Mouse (Mus musculus): ENCODE results near the gene Flt3.

The Flt3 gene

GRCm38 (mm10) chr5:147351931-147352330 lies 48.4 kb downstream of the Flt3 start:
- no peak for DNase-seq

GRCm38 (mm10) chr5:147345981-147346380 lies 54.3 kb downstream of the Flt3 start:
- no peak for DNase-seq

DNA sequence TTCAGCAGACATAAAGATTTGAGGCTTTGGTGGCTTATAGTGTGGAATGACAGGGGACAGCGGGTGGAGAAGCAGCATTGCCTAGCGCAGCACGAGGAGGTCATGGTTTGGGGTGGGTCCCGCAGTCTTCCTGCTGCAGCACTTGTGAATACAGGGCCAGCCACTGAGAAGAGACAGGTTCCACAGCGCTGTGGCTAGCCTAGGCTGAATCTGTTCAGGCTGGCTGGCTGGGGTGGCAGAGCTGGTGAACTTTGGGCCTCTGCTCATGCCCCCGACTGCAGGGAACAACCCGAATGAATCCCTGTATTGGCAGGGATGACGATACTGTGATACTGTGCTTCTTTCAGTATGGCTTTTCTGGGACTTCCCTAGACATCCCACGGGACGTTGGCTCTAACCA lies 56.4 kb downstream of the Flt3 start:
- DNase-seq: no peak

- no peak for DNase-seq
Observed at GRCm38 (mm10) chr5:147342901-147343300, 57.4 kb downstream of the Flt3 start.

- peak; percentile 77 for DNase-seq
Observed at GRCm38 (mm10) chr5:147340741-147341414, 59.4 kb downstream of the Flt3 start.

- peak; percentile 43 for DNase-seq
Observed at GRCm38 (mm10) chr5:147339560-147339959, 60.7 kb downstream of the Flt3 start.

DNA sequence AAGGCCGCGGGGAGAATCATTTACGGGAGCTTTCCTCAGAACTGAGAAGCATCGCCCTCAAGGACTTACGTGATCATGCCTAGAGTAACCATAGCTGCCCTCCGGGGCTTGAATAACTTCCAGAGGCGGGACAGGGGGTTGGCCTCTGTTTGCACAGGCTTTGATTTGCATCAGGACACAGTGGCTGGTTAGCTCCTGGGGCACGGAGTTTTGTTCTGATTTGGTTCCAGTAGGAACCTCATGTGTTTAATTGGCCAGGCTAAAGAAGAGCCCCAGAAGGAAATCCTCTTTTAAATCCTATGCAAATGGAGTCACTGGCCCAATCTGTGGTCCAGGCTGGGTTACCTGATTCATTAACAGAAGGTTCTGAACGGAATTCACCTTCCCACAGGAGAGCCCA lies 61.3 kb downstream of the Flt3 start:
- no peak for DNase-seq

DNA sequence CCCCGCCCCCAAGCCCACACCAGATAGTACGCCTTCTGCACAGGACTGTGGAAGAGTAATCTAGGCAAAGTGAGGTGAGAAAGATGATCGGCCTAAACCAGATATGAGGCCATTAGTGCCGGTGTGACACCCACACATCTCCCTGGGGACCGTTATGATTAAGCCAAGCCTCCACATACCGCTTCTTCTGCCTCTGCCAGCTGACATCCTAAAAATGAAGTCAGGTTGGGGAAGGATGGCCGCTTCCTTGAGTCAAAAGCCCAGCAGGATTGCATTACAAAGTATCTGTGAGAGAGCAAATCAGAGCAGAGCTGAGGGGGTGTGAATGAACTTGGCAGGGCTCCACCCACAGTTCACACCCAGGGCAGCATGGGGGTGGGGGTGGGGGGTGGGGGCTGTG lies 67.6 kb downstream of the Flt3 start:
- DNase-seq: no peak

DNA sequence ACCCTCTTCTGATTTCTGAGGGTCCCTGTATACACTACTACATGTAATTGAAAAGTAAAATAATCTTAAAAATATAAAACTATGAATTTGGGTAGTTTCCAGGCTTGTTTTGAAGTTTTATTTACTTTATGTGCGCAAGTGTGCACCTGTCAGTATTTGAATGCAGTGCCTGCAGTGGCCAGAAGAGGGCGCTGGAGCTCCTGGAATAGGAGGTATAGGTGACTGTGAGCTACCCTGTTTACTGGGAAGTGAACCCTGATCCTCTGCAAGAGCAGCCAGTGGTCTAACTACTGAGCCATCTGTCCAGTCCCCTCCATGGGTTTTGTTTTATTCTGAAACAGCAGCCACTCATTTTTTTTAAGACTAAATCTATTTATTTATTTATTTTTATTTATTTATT lies 68.7 kb downstream of the Flt3 start:
- peak; percentile 87 for DNase-seq

DNA sequence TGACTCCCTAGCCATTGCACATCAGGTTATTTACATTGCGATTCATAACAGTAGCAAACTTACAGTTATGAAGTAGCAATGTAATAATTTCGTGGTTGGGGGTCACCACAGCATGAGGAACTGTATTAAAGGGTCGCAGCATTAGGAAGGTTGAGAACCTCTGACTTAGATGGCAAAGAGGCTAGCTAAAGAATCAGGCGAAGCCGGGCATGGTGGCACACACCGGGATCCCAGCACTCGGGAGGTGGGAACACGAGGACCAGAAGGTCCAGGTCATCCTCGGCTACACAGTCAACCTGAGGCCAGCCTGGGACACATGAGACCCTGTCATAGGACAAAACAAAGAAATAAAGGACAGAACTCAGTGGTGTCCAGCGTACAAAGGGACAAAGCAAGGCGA lies 70.3 kb downstream of the Flt3 start:
- DNase-seq: no peak

- no peak for DNase-seq
Observed at GRCm38 (mm10) chr5:147327636-147328035, 72.7 kb downstream of the Flt3 start.

DNA sequence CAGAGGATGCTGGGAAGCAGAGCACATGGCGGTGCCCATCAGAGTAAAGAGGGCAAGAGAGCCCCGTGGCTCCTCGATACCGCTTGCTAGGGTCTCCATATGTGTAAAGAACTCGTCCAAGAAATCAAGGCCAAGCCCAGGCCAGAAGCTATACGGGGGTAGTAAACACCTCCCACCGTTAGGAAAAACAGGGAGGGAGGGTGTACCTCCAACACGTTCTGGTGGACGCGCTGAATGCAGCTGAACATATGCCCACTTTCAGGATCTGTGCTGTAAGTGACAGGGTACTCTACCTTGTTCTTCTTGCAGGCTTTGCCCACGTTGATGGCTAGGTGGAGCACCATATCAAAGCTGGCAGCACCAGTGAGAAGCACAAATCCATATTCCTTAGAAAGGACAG lies 74.4 kb downstream of the Flt3 start:
- DNase-seq: no peak

- DNase-seq: peak; percentile 87
Observed at GRCm38 (mm10) chr5:147323237-147323917, 76.9 kb downstream of the Flt3 start.

DNA sequence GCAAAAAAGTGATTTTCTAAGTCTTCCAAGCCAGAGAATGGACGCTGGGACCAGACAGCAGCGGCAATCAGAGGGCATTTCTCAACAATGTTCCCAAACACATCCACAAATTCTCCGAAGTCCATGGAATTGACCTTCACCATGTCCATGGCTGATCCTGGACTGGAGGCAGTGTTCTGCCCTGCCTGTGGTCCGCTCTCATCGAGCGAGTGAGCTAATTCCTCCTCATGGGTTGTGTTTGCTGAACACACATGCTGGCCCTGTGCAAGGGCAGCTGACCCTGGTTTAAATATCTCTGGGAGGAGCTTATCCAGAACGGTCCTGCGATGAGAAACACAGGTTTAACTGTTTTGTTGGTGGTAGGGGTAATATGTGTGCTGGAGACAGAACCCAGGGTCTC lies 78.1 kb downstream of the Flt3 start, which contains the start of gene Urad:
Urad (minus strand) TSS at position 258 of the 400 bp plus-strand sequence.
- no peak for DNase-seq

- peak; percentile 22 for DNase-seq
Observed at GRCm38 (mm10) chr5:147319653-147320052, 80.6 kb downstream of the Flt3 start.

DNA sequence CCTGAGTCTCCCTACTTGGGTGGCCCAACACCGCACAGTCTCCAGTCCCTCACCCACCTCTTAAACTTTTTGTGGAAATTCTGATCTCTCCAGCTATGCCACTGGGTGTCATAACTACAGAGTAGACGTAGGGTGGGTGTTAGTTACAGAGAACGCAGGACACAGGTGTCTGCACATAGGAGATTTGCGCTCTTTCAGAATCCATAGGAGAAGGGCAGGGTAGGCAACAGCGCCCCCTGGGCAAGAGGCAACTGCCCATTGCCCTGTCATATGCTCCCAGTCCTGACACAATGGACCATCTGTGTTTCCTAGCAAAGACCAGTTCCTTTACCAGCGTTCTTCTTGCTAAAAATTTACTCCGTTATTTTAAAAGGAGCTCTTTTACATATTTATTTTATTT lies 82.3 kb downstream of the Flt3 start:
- DNase-seq: no peak

DNA sequence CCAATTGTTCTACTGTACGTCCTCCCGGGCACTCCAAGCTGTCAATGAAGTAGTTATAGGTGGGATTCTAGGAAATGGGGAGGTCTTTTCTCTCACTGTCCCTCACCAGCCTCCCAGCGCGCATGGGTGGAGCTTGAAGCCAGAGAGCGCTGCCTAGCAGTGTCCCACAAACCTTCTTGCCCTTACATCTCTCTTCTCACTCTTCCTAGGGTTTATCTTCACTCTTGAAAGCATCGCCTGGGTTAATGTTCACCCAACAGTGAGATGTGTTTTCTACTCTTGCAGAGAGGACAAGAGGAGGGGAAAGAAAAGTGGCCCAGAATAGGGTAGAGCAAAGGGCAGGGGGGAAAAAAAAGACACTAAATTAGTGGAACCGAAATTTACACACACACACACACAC lies 83.0 kb downstream of the Flt3 start:
- no peak for DNase-seq

GRCm38 (mm10) chr5:147315432-147316075 lies 84.7 kb downstream of the Flt3 start:
- no peak for DNase-seq

DNA sequence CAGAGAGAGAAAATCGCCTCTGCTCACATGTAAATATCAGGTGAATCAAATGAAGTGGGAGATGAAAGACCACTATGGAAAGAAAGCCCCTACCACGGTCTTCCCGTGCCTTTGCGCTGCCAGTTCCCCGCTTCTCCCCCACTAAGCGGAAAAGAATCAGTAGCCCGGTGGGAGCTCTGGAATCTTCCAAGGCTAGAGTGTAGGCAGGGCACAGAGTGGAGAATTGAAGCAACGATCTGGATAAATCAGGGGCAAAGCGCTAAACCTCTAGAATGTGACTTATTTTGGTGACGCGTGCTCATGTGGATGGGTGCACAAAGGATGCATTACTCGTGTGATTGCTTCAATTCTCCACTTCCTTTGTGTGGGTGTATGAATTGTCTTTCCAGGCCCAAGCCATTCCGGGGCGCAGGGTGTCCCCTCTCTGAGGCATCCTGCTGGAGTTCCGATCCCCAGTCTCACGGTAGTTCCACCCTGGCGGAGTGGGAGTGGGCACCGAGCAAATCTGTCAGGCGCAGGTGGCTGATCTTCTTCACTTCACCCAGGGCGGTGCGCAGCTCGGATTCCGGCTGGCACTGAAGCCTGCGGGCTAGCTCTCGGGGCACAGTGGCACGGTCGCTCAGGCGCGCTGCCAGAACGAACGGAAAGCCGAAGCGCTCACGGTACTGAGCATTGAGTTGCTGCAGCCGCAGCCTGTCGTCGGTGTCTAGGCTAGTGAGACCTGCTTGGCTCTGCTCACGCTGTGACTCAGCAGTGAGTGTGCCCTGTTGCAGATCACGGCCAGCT lies 85.5 kb downstream of the Flt3 start:
- DNase-seq: no peak

DNA sequence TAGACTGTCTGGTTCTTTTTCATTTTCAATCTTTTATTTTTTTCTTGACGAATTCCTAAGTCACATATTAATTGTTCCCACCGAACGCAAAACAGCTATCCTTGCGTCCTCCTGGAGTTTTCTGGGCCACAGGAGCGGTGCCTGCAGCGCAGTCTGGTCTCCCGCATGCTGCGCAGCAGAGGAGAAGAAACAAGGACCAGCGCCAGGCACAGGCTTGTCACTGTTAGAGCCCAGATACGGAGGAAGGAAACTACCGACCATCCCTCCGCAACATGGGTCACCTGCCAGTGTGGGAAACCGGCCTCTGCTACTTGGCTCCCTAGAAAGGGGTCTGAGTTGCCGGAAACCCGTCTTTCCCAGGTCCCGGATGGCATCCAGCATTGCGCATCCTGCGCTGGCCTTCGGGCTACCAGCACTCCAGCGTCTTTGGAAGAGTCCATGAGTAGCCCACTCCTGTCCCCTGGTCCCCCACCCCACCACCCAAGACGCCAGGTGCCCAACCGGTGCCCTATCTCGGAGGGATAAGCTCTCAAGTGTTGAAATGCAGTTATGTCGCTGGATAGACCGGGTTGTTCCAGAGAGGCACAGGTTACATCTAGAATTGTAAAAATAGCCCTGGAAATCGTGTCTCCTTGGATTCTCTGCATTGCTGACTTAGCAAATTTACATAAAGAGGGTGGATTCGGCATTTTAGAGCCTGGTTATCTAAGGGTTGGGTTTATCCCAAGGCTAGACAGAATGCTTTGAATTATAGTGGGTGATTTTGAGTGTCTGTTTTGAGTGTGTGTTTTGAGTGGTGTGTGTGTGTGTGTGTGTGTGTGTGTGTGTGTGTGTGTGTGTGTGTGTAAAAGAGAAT lies 87.2 kb downstream of the Flt3 start:
- no peak for DNase-seq

DNA sequence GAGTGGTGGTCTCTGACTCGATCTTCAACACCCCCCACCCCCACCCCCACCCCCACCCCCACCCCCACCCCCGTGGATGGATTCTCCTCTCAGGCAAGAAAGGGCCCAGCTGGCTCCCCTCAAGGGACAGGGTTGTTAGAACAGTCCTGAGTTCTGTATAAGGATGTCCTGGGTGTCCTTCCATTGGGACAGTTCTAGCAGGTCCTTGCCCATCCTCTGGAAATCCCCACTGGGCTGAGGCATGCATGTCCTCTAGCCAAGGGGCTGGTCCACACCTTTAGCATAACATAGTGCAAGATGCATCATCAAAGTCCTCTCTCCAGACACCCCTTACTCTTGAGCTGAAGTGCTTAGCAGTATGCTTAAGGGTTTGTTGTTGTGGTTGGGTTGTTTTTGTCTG lies 90.5 kb downstream of the Flt3 start:
- no peak for DNase-seq

DNA sequence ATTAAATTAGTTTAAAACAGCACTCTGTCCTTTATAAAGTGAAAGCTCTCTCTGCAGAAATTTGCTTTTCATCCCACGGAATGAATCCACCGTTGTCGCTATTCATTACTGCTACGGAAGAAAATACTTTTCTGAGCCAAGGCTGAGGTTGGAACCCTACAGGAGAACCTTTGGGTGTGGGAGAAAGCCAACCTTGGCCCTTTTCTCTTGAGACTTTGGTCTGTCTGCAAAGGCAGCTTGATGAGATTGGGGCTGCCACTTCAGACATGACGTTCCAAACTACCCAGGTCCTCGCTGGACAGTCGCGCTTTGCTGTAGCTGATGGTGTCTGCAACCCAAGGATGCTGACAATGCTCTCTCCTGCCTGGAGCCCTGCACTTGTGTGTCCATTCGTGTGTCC lies 91.8 kb downstream of the Flt3 start:
- no peak for DNase-seq

Data from thymus, postnatal 25 days (tissue).